Mouse (Mus musculus) ovary, adult 2 months (tissue): ENCODE data around the gene Dffa. TPM values are rescaled to one million over a fixed set of nuclear protein-coding genes. Genes with fewer than 3 reads are reported as not detected.

Experiments used
- polyA plus RNA-seq: library from polyadenylated mRNA; depleted of rRNA; stranded (reverse); fragments of >200 nt; gene quantifications from 2 replicates; pipeline ENCODE4 v1.2.3, GENCODE M21; 2012; rRNA removed

The Dffa gene
- 13.2 and 15.3 TPM in 2 replicates for polyA plus RNA-seq

DNA sequence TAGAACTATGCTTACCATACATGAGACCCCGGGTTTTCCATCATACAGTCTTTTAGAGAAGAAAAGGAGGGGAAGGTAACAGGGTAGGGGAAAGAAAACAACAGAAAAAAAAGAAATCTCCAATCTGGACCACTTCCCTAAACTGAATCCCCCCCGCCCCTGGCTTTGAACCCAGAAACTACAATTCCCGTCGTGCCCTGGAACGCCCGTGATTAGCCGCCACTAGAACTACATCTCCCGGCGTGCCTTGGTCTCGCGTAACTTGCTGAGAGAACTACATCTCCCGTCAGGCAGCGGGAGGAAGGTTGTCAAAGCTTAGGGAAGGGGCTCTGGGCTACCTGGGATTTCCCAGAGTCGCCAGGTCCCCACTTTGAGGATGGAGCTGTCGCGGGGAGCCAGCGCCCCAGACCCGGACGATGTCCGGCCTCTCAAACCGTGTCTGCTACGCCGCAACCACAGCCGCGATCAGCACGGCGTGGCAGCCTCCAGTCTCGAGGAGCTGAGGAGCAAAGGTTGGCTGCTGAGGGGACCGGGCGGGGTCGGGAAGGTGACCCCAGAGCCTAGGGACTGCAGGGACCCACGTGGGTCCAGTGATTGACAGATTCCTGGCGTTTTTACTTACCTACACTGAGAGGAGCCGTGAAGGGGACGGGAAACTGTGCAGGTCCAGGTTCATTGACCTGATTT is at the start of gene Dffa:
Gene Dffa (plus strand): TSS at position 272 of the 687 bp plus-strand sequence.

DNA sequence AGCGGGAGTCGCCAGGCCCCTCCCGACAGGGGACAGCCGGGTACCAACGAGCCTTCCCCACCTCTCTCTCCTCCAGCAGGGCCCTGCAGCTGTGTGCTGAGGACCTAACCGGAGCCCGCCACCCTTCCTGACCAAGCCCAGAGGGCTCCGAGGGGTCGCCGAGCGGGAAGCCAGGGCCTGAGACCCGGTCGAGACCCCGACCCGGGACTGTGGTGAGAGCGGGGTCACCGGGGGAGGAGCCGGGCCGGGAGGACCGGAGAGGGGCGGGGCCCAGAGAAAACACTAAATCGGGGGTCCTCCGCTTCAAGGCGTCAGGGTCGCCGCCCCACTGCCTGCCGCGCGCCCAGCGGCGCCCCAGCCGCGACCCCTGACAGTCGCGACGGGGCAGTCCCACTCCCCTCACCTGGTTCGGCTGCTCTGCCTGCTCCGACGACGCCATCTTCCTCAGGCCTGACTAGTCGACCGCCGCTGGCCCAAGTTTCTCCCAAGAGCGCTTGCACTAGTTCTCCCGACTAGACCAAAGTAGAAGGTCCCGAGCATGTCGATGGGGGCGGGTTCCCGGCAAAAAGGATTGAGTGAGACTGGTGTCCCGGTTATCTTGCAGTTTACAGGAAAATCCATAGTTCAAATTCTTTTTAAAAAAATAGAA is 4.5 kb upstream of the Dffa start, which contains the start of gene Pex14:
Gene Pex14 (minus strand): TSS at position 508 of the 649 bp plus-strand sequence.

DNA sequence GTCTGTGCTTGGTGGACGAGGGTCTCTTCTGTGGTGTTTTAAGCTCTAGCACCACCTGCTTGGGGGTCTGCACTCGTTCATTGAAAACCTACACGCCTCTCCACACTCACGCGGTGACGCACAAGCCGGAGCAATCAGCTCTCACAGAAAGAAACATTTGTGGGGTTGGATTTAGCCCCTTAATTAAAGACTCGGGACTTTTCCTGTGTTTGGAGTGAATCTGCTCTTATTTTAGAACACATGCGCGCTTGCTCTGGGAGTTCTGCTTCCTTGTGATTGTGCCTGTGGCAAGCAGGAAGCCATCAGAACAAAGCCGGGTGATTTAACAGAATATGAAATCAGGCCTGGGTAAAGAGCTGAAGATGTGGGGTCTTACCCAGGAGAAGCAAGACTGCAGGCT is 22.7 kb downstream of the Dffa start, which contains the start of gene Cort:
Gene Cort (minus strand): TSS at position 101 of the 400 bp plus-strand sequence.

GRCm38 (mm10) chr4:149136982-149137770 is 33.2 kb downstream of the Dffa start, which contains the start of gene Cenps:
Cenps (minus strand) TSS chr4:149137629.

DNA sequence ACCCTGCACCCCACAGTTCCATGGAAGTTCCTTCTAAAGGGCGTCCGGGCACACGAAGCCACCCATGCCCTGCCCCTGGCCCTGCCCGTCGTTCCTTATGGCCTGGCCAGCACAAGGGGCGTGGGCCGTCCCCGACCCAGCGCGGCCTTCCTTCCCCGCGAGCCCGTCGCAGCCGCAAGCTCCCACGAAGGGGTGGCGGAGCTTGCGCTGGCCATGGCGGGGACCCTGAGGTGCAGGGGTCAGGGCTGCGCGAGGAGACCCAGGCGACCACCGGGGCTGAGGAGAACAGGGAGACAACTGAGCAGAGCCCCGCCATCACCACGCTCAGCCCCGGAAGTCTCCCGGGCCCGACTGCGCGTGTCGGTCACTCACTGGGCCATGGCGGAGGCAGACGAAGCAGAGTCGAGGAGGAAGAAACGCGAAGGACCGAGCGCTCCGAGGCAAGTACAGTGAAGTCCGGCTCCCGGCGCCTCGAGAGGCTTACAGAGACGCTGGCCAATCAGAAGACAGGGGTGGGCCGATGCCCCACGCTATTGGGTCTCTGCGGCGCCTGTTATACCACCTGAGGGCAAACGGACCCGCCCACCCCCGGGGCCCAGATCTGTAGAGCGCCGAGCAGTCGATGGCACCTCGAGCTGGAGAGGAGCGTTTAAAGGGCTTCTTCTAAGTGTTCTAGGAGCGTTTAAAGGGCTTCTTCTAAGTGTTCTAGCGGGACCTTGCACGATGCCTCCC is 62.4 kb downstream of the Dffa start, which contains the start of gene Pgd:
Gene Pgd (minus strand): TSS at position 557 of the 732 bp plus-strand sequence.

Other genes starting within 250 kb of the Dffa start
- 62.4 and 62.8 TPM in 2 replicates for gene Pex14, start 4.3 kb upstream of the Dffa start, polyA plus RNA-seq
- not detected in 2 replicates for gene Cort, start 22.6 kb downstream of the Dffa start, polyA plus RNA-seq
- gene Cenps, start 33.5 kb downstream of the Dffa start, polyA plus RNA-seq: 3.8 and 6.6 TPM in 2 replicates
- 150 and 191 TPM in 2 replicates for gene Pgd, start 62.6 kb downstream of the Dffa start, polyA plus RNA-seq
- gene Kif1b, start 203.5 kb downstream of the Dffa start, polyA plus RNA-seq: 32.9 and 34.3 TPM in 2 replicates